Mouse (Mus musculus): ENCODE data around the gene Pknox2. TPM values are rescaled to one million over a fixed set of nuclear protein-coding genes. Genes with fewer than 3 reads are reported as not detected.

Pknox2 gene
- polyA plus RNA-seq, 1 experiment: 0.72 TPM

- Histone ChIP-seq H3K4me1 (ENCODE audit: control insufficient read depth, insufficient read depth, low read length) (no peaks in the 10 kb centered on the region), H3K27ac (ENCODE audit: control insufficient read depth, insufficient read depth, low read depth, low read length, poor library complexity) (no peak overlapping the region), H3K4me3 (replicated peaks; ENCODE audit: control insufficient read depth, low read depth, low read length) (no peak overlapping the region)
- no peak for TF ChIP-seq CTCF (IDR thresholded peaks at IDR 0.05; ENCODE audit: control insufficient read depth, insufficient read depth, low read length)
- TF ChIP-seq POLR2A (IDR thresholded peaks at IDR 0.05; ENCODE audit: borderline replicate concordance, control insufficient read depth, low read depth, low read length): no peak
- WGBS: 78% methylated on average over 2 of the region's 2 CpGs
These were observed 290.9 kb downstream of the Pknox2 start for GRCm38 (mm10) chr9:36856351-36856750.

GRCm38 (mm10) chr9:36852175-36852574 is 295.0 kb downstream of the Pknox2 start:
- 73% methylated on average over 2 of the region's 2 CpGs for WGBS
- H3K4me1 ChIP-seq (ENCODE audit: control insufficient read depth, insufficient read depth, low read length): no peaks in the 10 kb centered on the region
- H3K27ac ChIP-seq (ENCODE audit: control insufficient read depth, insufficient read depth, low read depth, low read length, poor library complexity): no peak overlapping the region
- no peak for TF ChIP-seq CTCF (IDR thresholded peaks at IDR 0.05; ENCODE audit: control insufficient read depth, insufficient read depth, low read length)
- no peak for TF ChIP-seq POLR2A (IDR thresholded peaks at IDR 0.05; ENCODE audit: borderline replicate concordance, control insufficient read depth, low read depth, low read length)
- H3K4me3 ChIP-seq (replicated peaks; ENCODE audit: control insufficient read depth, low read depth, low read length): no peak overlapping the region

GRCm38 (mm10) chr9:36850091-36850490 is 297.1 kb downstream of the Pknox2 start:
- TF ChIP-seq CTCF (IDR thresholded peaks at IDR 0.05; ENCODE audit: control insufficient read depth, insufficient read depth, low read length) (no peak), POLR2A (IDR thresholded peaks at IDR 0.05; ENCODE audit: borderline replicate concordance, control insufficient read depth, low read depth, low read length) (no peak)
- Histone ChIP-seq H3K4me1 (ENCODE audit: control insufficient read depth, insufficient read depth, low read length) (no peaks in the 10 kb centered on the region), H3K4me3 (replicated peaks; ENCODE audit: control insufficient read depth, low read depth, low read length) (no peak overlapping the region), H3K27ac (ENCODE audit: control insufficient read depth, insufficient read depth, low read depth, low read length, poor library complexity) (no peak overlapping the region)
- 65% methylated on average over 1 of the region's 1 CpGs for WGBS

- H3K4me1 ChIP-seq (ENCODE audit: control insufficient read depth, insufficient read depth, low read length): no peaks in the 10 kb centered on the region
- WGBS: 78% methylated on average over 2 of the region's 2 CpGs
- H3K27ac ChIP-seq (ENCODE audit: control insufficient read depth, insufficient read depth, low read depth, low read length, poor library complexity): no peak overlapping the region
- H3K4me3 ChIP-seq (replicated peaks; ENCODE audit: control insufficient read depth, low read depth, low read length): no peak overlapping the region
- TF ChIP-seq POLR2A (IDR thresholded peaks at IDR 0.05; ENCODE audit: borderline replicate concordance, control insufficient read depth, low read depth, low read length) (no peak), CTCF (IDR thresholded peaks at IDR 0.05; ENCODE audit: control insufficient read depth, insufficient read depth, low read length) (no peak)
These were observed 298.5 kb downstream of the Pknox2 start for GRCm38 (mm10) chr9:36848661-36849060.

GRCm38 (mm10) chr9:36846346-36846745 is 300.9 kb downstream of the Pknox2 start:
- Histone ChIP-seq H3K4me3 (replicated peaks; ENCODE audit: control insufficient read depth, low read depth, low read length) (no peak overlapping the region), H3K27ac (ENCODE audit: control insufficient read depth, insufficient read depth, low read depth, low read length, poor library complexity) (no peak overlapping the region), H3K4me1 (ENCODE audit: control insufficient read depth, insufficient read depth, low read length) (no peaks in the 10 kb centered on the region)
- 61% methylated on average over 4 of the region's 4 CpGs for WGBS
- TF ChIP-seq POLR2A (IDR thresholded peaks at IDR 0.05; ENCODE audit: borderline replicate concordance, control insufficient read depth, low read depth, low read length) (no peak), CTCF (IDR thresholded peaks at IDR 0.05; ENCODE audit: control insufficient read depth, insufficient read depth, low read length) (no peak)

Other genes starting within 250 kb of the Pknox2 start
- 0.77 and 1.7 TPM in 2 replicates for gene Tmem218, start 60.8 kb upstream of the Pknox2 start, polyA plus RNA-seq (2011; ENCODE audit: insufficient read depth, insufficient read length, low replicate concordance, missing spikeins)
- 3.1 and 7.3 TPM in 2 replicates for gene Slc37a2, start 108.3 kb upstream of the Pknox2 start, polyA plus RNA-seq (2011; ENCODE audit: insufficient read depth, insufficient read length, low replicate concordance, missing spikeins)
- 1.8 and 3.1 TPM in 2 replicates for gene Ccdc15, start 201.0 kb upstream of the Pknox2 start, polyA plus RNA-seq (2011; ENCODE audit: insufficient read depth, insufficient read length, low replicate concordance, missing spikeins)
- gene Hepacam, start 219.9 kb upstream of the Pknox2 start, polyA plus RNA-seq (2011; ENCODE audit: insufficient read depth, insufficient read length, low replicate concordance, missing spikeins): 0.67 TPM in 1 of 2 replicates, not detected in the other

Data from bone marrow, adult 2 months (tissue).